Mouse (Mus musculus): Measurements from ENCODE around the gene Sarnp. TPM values are rescaled to one million over a fixed set of nuclear protein-coding genes. Genes with fewer than 3 reads are reported as not detected.
A peak's percentile ranks its signal among the peaks of the same experiment; 100 is the strongest.

The Sarnp gene
- polyA plus RNA-seq, 1 experiment from 2014 or later, result 203 TPM

DNA sequence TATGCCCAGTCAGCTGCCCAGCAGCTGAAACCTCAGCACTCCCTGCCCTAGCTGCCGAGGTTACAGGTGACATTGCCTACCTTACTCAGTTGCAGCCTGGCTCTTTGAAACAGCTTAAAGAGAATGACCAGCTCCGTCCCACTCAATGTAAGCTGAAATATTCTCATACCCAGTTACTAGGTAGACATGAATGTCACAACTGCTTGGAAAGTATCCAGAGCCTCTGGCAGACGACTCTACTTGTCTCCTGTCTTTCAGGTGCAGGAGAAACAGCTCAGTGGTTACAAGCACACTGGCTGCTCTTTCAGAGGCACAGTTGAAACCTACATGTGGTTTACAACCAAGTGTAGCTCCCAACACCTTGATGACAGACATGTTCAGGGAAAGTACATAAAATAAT lies 53.2 kb downstream of the Sarnp start:
- H3K4me1 ChIP-seq (replicated peaks), result no peaks in the 10 kb centered on the region
- no peak for ATAC-seq
- 94% methylated on average over 3 of the region's 3 CpGs for WGBS

DNA sequence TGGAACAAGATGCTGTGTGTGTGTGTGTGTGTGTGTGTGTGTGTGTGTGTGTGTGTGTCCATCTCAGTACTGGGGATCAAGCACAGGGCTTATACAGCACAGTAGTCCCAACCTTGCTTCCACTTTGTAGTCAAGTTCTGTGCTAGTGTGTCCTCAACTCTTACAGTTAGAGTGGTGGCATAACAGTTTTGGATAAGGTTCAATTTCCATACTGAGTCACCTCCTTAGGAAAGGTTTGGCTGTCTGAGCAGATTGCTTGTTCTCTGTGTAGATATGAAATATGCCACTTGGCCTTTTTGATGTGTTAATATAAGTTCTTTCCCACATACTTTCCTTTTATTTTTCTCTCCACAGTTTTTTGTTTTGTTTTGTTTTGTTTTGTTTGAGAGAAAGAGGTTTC lies 61.2 kb downstream of the Sarnp start:
- no peak for ATAC-seq
- H3K27me3 ChIP-seq, result no peaks in the 10 kb centered on the region
- H3K9ac ChIP-seq (replicated peaks), result no peak overlapping the region
- H3K9me3 ChIP-seq, result no peaks in the 10 kb centered on the region
- no peaks in the 10 kb centered on the region for H3K4me1 ChIP-seq (replicated peaks)
- peaks cover 49% of the 10 kb centered on the region for H3K36me3 ChIP-seq
- H3K4me2 ChIP-seq (replicated peaks), result no peak overlapping the region
- no peak overlapping the region for H3K4me3 ChIP-seq (replicated peaks)
- H3K27ac ChIP-seq, result no peak overlapping the region

More for the DNA sequence above, 53.2 kb downstream of the Sarnp start:
- Histone ChIP-seq H3K9me3 (no peaks in the 10 kb centered on the region), H3K4me3 (replicated peaks) (no peak overlapping the region), H3K9ac (replicated peaks) (no peak overlapping the region), H3K36me3 (peaks cover 53% of the 10 kb centered on the region), H3K4me2 (replicated peaks) (no peak overlapping the region), H3K27me3 (no peaks in the 10 kb centered on the region), H3K27ac (no peak overlapping the region)

DNA sequence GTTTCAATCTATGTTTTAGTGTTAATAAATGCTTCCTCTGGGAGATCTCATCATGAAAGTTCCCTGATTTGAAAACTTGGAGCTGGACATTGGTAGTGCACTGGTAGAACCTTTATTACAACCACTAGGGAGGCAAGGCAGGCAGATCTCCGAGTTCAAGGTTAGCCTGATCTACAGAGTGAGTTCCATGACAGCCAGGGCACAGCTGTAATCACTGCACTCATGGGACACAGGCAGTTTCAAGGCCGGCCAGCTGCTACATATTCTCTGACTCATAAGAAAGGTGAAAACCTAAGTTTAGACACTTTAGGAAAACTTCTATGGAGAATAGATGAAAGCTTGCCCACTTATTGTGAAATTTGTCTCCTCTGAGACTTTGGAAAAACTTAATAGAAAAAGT lies 61.7 kb downstream of the Sarnp start:
- no peak for ATAC-seq
- no peaks in the 10 kb centered on the region for H3K4me1 ChIP-seq (replicated peaks)
- no peak overlapping the region for H3K27ac ChIP-seq
- no peaks in the 10 kb centered on the region for H3K9me3 ChIP-seq
- H3K4me3 ChIP-seq (replicated peaks), result no peak overlapping the region
- no peaks in the 10 kb centered on the region for H3K27me3 ChIP-seq
- WGBS, result 87% methylated on average over 2 of the region's 2 CpGs
- no peak overlapping the region for H3K9ac ChIP-seq (replicated peaks)
- H3K36me3 ChIP-seq, result peaks cover 48% of the 10 kb centered on the region
- no peak overlapping the region for H3K4me2 ChIP-seq (replicated peaks)

DNA sequence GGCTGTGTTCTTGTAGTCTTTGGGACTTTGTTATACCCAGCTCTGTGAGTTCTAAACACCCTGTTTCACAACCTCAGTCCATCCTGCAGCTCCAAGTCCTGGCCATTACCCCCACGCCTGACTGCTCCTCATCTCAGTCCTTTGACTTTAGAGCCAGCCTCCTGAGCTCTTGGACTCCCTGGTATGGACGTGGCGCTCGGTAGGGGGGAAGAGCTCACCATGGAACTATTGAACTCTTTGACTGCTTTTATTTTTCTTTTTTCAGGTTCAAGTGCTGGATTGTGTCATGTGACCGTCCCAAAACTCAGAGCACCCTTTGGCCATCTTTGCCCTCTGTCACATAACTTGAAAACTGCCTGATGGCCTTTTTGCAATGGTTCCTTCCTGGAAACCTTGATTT lies 64.9 kb downstream of the Sarnp start:
- no peak overlapping the region for H3K4me2 ChIP-seq (replicated peaks)
- peaks cover 62% of the 10 kb centered on the region for H3K36me3 ChIP-seq

DNA sequence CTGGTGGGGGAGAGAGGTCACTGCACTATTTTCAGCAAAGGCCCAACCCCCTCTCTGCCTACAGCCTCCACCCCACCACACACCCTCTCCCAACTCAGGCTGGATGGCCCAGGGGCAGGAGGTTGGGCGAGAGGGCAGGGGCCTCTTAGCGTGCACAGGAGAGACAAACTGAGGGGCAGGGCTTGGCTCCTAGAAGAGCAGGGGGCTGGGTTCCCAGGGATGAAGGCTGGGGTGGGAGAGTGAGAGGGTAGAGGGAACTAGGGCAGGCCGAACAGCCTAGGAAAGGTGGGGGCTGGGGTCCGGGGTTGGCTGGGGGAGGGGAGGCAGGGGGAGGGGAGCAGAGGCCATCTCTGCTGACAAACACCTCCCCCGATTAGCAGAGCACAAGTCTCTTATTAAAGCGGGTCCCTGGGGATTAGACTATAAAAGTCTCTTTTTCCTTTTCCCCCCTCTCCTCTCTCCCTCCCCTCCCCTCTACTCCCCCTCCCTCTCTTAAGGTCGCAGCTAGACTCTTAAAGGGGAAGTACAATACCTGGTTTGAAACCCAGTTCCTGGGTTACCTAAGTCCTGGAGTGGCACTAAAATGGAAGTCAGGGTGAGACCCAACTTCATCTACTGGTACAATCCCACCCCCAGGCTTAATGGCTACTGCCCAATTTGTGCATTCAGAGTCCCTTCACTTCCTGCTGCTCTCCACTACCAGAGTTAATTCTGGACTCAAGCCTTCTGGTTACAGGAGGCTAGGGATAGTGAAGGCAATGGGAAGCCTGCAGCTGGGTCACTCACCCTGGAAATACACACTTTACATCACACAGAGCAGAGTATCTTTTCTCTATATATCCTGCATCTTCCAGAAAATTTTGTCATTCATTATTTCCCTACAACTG lies 72.1 kb downstream of the Sarnp start:
- H3K27ac ChIP-seq, result peak overlapping the region; percentile 96
- peak overlapping the region; percentile 78 for H3K4me3 ChIP-seq (replicated peaks)
- 0 out of 2 replicates have a peak, but pooled peaks cover 2% of the 10 kb centered on the region for H3K27me3 ChIP-seq
- peaks cover 50% of the 10 kb centered on the region for H3K4me1 ChIP-seq (replicated peaks)
- peaks cover 39% of the 10 kb centered on the region for H3K36me3 ChIP-seq
- H3K4me2 ChIP-seq (replicated peaks), result peak overlapping the region; percentile 91
- peak overlapping the region; percentile 88 for H3K9ac ChIP-seq (replicated peaks)
- under 1% methylated on average over 7 of the region's 7 CpGs for WGBS
- no peaks in the 10 kb centered on the region for H3K9me3 ChIP-seq
- ATAC-seq, result peak; percentile 65

More for the DNA sequence above, 64.9 kb downstream of the Sarnp start:
- H3K9ac ChIP-seq (replicated peaks), result no peak overlapping the region
- H3K27me3 ChIP-seq, result no peaks in the 10 kb centered on the region
- peaks cover 6% of the 10 kb centered on the region; the same call in 1 of the 2 replicates for H3K4me1 ChIP-seq (replicated peaks)
- no peak overlapping the region for H3K27ac ChIP-seq
- H3K9me3 ChIP-seq, result no peaks in the 10 kb centered on the region
- 75% methylated on average over 5 of the region's 5 CpGs for WGBS
- no peak overlapping the region for H3K4me3 ChIP-seq (replicated peaks)
- ATAC-seq, result no peak

DNA sequence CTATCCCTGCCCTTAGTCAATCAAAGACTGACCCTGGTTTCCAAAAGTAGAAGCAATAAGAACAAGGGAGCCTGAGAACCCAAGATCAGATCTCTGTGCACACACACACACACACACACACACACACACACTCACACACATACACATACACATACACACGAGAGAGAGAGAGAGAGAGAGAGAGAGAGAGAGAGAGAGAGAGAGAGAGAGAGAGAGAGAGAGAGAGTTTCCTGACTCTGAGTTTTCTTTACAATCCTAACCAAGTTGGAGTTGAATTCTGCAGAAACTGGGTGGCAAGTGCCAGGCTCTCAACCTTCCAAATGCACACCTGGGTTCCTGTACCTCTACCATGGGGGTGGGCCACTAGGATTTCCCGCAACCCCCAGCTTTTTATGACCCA lies 72.7 kb downstream of the Sarnp start:
- WGBS, result 4% methylated on average over 2 of the region's 2 CpGs
- Histone ChIP-seq H3K9me3 (no peaks in the 10 kb centered on the region), H3K36me3 (peaks cover 32% of the 10 kb centered on the region), H3K27ac (peak overlapping the region; percentile 96), H3K9ac (replicated peaks) (peak overlapping the region; percentile 88), H3K4me1 (replicated peaks) (peaks cover 50% of the 10 kb centered on the region), H3K27me3 (0 out of 2 replicates have a peak, but pooled peaks cover 2% of the 10 kb centered on the region), H3K4me3 (replicated peaks) (peak overlapping the region; percentile 78), H3K4me2 (replicated peaks) (peak overlapping the region; percentile 91)
- no peak for ATAC-seq

DNA sequence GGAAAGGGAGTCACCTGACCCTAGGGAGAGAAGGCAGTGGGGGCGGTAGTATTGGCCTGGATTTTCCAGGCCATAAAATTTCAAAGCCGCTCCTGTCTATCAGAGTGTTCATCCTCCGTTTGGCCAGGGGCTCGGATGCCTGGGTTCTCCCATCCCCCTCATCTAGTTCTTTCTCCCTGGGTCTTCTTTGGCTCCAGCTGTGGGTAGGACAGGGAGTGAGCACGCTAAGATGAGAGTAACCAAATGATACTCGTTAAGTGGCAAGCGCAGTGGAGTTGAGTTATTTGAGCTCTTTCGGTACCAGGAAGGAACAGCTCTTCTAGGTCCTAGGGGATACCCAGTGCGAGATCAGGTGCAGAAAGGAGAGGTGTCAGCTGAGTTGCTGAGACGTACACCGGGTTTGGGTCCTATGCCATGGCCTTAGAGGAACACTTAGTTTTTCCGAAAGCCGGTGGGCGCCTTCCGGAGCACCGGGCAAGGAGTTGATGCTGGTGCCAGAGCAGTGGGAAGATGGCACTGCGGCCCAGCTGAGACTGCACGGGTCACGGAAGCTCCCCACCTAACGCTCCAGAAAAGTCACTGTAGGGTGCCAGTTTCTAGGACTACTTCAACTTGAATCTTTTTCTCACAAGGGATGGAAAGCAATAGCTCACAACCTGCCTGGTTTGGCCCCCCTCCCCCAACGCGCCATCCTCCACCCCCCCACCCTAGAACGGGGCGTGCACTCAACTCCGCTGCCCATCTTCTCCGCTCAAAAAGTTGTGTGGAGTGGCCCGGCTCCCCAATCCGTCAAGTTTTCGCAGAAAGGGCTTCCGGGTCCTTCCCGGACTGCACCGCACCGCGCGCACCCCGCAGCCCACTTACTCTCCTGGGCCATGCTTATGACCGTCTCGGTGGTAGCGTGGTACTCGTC lies 73.5 kb downstream of the Sarnp start:
- H3K36me3 ChIP-seq, result peaks cover 24% of the 10 kb centered on the region
- ATAC-seq, result peak; percentile 0; the same call in 1 of the 2 replicates
- no peaks in the 10 kb centered on the region for H3K9me3 ChIP-seq
- WGBS, result under 1% methylated on average over 40 of the region's 40 CpGs
- H3K4me2 ChIP-seq (replicated peaks), result peak overlapping the region; percentile 91
- peaks cover 50% of the 10 kb centered on the region for H3K4me1 ChIP-seq (replicated peaks)
- peak overlapping the region; percentile 78 for H3K4me3 ChIP-seq (replicated peaks)
- H3K27me3 ChIP-seq, result peaks cover 3% of the 10 kb centered on the region
- H3K9ac ChIP-seq (replicated peaks), result peak overlapping the region; percentile 88
- H3K27ac ChIP-seq, result peak overlapping the region; percentile 96

DNA sequence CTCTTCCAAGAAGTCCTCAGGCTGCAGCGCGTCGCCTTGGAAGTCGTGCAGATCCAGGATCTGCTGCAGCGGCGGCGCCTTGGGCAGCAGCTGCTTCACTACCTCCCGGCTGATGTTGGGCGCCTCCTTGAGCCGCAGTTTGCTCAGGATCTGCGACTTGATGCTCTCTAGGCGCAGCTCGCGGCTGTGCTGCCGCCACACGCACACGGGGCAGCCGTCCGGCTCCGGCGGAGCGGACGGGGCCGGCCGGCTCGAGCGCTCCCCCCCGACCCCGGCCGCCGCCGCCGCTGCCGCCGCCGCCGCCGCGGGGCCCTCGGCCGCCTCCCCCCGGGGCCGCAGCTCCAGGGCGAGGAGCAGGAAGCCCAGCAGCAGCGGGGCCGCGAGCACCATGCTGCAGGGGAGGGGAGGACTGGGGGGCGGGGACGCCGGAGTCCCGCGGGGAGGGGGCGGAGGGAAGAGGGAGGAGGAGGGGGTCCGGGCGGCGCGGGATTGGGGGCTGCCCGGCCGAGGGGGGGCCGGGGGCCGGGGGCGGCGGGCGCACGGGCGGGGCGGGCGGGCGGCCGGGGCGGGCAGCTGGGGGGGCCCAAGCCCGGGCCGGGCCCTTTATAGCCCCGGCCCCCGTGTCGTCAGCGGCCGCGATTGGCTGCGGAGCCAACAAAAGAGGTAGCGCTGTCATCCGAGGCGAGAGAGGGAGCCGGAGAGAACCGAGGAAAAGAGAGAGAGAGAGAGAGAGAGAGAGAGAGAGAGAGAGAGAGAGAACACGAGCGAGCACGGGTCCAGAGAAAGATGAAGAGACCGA lies 74.4 kb downstream of the Sarnp start, which contains the start of gene Gdf11:
Gene Gdf11, minus strand, starts transcription at position 423 of the 799 bp plus-strand sequence.
- Histone ChIP-seq H3K9me3 (no peaks in the 10 kb centered on the region), H3K4me2 (replicated peaks) (peak within 1 kb of the TSS; percentile 91), H3K9ac (replicated peaks) (peak within 1 kb of the TSS; percentile 88), H3K36me3 (peaks cover 16% of the 10 kb centered on the region), H3K27ac (peak within 1 kb of the TSS; percentile 96), H3K27me3 (peaks cover 11% of the 10 kb centered on the region), H3K4me1 (replicated peaks) (peaks cover 58% of the 10 kb centered on the region), H3K4me3 (replicated peaks) (peak within 1 kb of the TSS; percentile 78)
- ATAC-seq, result peak; percentile 84
- WGBS, result 2% methylated on average over 59 of the region's 89 CpGs

DNA sequence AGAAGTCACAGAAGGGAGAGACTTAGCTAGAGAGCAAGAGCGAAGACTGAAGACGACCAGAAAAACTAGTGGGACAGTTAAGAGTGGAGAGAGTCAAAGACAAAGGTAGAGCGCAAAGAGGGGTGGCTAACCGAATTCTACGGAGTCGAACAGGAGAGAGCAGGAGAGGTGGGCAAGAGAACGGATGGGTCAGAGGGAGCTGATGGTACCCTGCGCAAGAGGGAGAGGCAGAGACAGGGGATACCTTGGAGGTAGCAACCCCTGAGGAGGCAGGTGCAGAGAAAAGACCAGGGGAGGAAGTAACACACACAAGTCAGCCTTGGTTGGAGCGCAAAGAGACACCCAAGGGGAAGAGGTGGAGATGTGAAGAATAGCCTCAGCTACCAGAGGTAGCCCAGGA lies 75.1 kb downstream of the Sarnp start:
- ATAC-seq, result peak; percentile 21
- H3K36me3 ChIP-seq, result peaks cover 8% of the 10 kb centered on the region
- 1% methylated on average over 9 of the region's 9 CpGs for WGBS

DNA sequence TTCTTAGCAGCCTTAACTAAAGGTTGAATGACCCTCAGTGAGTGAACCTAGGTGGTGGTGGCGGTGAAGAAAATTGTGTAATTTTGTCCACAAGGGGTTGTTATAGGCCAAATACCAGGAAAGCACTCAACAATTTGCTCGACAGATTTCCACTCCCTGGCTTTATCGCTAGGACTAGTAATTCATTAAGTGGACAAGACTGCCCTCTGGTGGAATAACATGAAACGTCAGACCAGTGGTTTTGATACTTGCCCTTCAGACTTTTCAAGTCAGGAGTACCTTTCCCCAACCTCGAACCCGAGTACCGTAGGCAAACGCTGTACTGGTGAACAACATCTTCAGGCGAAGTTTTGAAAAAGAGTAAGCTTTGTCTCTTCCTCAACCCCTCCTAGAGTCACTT lies 78.3 kb downstream of the Sarnp start:
- WGBS, result 1% methylated on average over 9 of the region's 9 CpGs
- Histone ChIP-seq H3K4me1 (replicated peaks) (peaks cover 24% of the 10 kb centered on the region), H3K36me3 (no peaks in the 10 kb centered on the region), H3K4me2 (replicated peaks) (0 out of 2 replicates have a peak overlapping the region, but pooled peaks have one; percentile 29), H3K9me3 (no peaks in the 10 kb centered on the region), H3K27me3 (peaks cover 19% of the 10 kb centered on the region), H3K27ac (no peak overlapping the region), H3K4me3 (replicated peaks) (no peak overlapping the region), H3K9ac (replicated peaks) (0 out of 2 replicates have a peak overlapping the region, but pooled peaks have one; percentile 39)
- no peak for ATAC-seq

More for the DNA sequence above, 75.1 kb downstream of the Sarnp start:
- Histone ChIP-seq H3K4me1 (replicated peaks) (peaks cover 54% of the 10 kb centered on the region), H3K4me2 (replicated peaks) (peak overlapping the region; percentile 91), H3K9me3 (no peaks in the 10 kb centered on the region), H3K27me3 (peaks cover 19% of the 10 kb centered on the region), H3K9ac (replicated peaks) (peak overlapping the region; percentile 88), H3K4me3 (replicated peaks) (peak overlapping the region; percentile 78), H3K27ac (peak overlapping the region; percentile 96)
